Mouse (Mus musculus) neural tube, embryonic 11.5 days (tissue): ENCODE measurements at regions not wholly inside any gene's neighbourhood (a gene's known extent, or its start where the extent isn't known, plus 50 kb on each side); places are given as distances from the start of the nearest gene placed in this dataset.

Experiments
- ATAC-seq: fragments of 200-750 bp; cut with Nextera tagmentation; 2 replicates; pipeline ENCODE4 v1.8.0; 2017; ENCODE audit warnings: moderate number of reproducible peaks, mild to moderate bottlenecking, moderate TSS enrichment, moderate library complexity; ENCODE audit not compliant: insufficient read depth, low FRiP score, low TSS enrichment
- DNase-seq: peaks from one replicate; pipeline ENCODE4 v3.0.0-alpha.2; 2015; ENCODE audit warnings: low spot score
- H3K27ac ChIP-seq: fragments of 300-500 bp; sonication (generic); 2 replicates; pipeline ENCODE4 v1.5.1; 2014; ENCODE audit warnings: low read depth, mild to moderate bottlenecking, low read length
- H3K27me3 ChIP-seq: fragments of 300-500 bp; sonication (generic); 2 replicates; pipeline ENCODE4 v1.6.1; 2014; ENCODE audit warnings: mild to moderate bottlenecking, low read length, mixed read lengths; ENCODE audit not compliant: control insufficient read depth, insufficient read depth
- H3K36me3 ChIP-seq: fragments of 300-500 bp; sonication (generic); 2 replicates; pipeline ENCODE4 v1.6.1; 2014; ENCODE audit warnings: mild to moderate bottlenecking, low read length, moderate library complexity, mixed read lengths; ENCODE audit not compliant: control insufficient read depth, insufficient read depth
- H3K4me1 ChIP-seq: fragments of 300-500 bp; sonication (generic); 2 replicates; pipeline ENCODE4 v1.6.1; 2014; ENCODE audit warnings: low read length, mixed read lengths; ENCODE audit not compliant: control insufficient read depth, insufficient read depth
- H3K4me2 ChIP-seq: fragments of 300-500 bp; sonication (generic); 2 replicates; pipeline ENCODE4 v1.6.1; 2014; ENCODE audit warnings: low read depth, mild to moderate bottlenecking, moderate library complexity
- H3K4me3 ChIP-seq: fragments of 300-500 bp; sonication (generic); 2 replicates; pipeline ENCODE4 v1.5.1; 2014; ENCODE audit warnings: low read depth, low read length
- H3K9ac ChIP-seq: fragments of 300-500 bp; sonication (generic); 2 replicates; pipeline ENCODE4 v1.6.1; 2014; ENCODE audit warnings: mild to moderate bottlenecking, low read length
- H3K9me3 ChIP-seq: fragments of 300-500 bp; sonication (generic); 2 replicates; pipeline ENCODE4 v1.6.1; 2016; ENCODE audit warnings: low read length; ENCODE audit not compliant: control insufficient read depth
- WGBS: fragments of 180-500 bp; shearing (Covaris S2); extraction: QIAGEN DNeasy Blood & Tissue Kit; methylation state at CpG from one replicate; pipeline ENCODE4 v1.1.7; 2014; 5-methylcytosine and 5-hydroxymethylcytosine counted together

DNA sequence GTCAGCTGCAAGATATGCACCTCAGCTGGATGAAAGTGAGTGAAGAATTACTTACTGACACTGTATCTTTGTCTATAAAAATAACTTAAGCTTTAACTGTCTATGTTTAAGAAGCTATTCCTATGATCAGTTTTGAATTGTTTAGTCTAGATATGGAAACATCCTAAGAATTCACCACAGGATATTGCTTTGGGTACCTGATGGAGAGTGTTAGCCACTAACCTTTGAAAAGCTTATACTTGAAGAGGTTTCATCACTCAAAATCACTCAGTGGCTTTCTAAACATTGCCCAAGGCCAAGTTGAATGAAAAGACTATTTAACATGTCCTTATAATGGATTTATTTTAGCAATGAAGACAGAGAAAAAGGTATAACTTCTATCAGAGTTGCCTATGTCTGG, 111.6 kb upstream of the Kcnab1 start:
- Histone ChIP-seq H3K4me1 (no peaks in the 10 kb centered on the region), H3K4me2 (no peak overlapping the region), H3K4me3 (no peak overlapping the region), H3K27me3 (no peaks in the 10 kb centered on the region), H3K9me3 (no peaks in the 10 kb centered on the region), H3K9ac (no peak overlapping the region), H3K36me3 (no peaks in the 10 kb centered on the region), H3K27ac (no peak overlapping the region)
- ATAC-seq: no peak
- DNase-seq: no peak

DNA sequence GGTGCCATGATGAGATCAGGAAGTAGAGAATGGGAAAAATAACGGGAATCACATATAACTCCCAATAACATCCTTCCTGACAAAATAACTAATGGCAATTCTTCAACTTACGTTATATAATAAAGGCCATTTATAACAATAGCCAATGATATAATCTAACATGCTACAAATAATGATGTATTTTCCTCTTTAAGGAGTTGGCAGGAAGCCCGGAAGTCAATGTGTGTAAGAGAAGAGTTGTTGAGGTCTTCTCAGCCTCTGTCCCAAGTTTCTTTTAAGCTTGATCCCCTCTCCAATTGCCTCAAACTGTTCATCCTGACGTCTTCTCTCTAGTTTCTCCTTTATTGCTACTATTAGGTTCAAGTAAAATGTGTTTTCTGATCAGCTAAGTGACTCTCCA, 108.1 kb upstream of the Kcnab1 start:
- Histone ChIP-seq H3K27ac (no peak overlapping the region), H3K27me3 (no peaks in the 10 kb centered on the region), H3K36me3 (no peaks in the 10 kb centered on the region), H3K4me2 (no peak overlapping the region), H3K4me1 (no peaks in the 10 kb centered on the region), H3K4me3 (no peak overlapping the region), H3K9me3 (no peaks in the 10 kb centered on the region), H3K9ac (no peak overlapping the region)
- DNase-seq (no peak), ATAC-seq (no peak)
- 85% methylated on average over 4 of the region's 4 CpGs for WGBS

DNA sequence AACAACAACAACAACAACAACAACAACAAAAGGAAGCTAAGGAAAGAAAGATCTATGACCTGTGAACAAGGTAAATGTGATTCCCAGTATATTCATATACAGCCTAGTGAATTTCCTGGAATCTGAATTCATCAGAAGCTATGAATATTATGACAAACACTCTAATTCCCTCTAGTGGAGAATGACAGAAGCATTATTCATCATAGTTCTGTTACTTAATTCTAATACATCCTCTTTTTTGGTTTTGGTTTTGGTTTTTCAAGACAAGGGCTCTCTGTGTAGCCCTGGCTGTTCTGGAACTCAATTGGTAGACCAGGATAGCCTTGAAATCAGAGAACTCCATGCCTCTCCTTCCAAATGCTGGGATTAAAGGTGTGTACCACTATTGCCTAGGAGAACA, 106.6 kb upstream of the Kcnab1 start:
- H3K4me1 ChIP-seq: no peaks in the 10 kb centered on the region
- H3K4me2 ChIP-seq: no peak overlapping the region
- no peak overlapping the region for H3K9ac ChIP-seq
- no peak overlapping the region for H3K4me3 ChIP-seq
- ATAC-seq: no peak
- no peak for DNase-seq
- H3K27ac ChIP-seq: no peak overlapping the region
- no peaks in the 10 kb centered on the region for H3K36me3 ChIP-seq
- no peaks in the 10 kb centered on the region for H3K9me3 ChIP-seq
- H3K27me3 ChIP-seq: no peaks in the 10 kb centered on the region

DNA sequence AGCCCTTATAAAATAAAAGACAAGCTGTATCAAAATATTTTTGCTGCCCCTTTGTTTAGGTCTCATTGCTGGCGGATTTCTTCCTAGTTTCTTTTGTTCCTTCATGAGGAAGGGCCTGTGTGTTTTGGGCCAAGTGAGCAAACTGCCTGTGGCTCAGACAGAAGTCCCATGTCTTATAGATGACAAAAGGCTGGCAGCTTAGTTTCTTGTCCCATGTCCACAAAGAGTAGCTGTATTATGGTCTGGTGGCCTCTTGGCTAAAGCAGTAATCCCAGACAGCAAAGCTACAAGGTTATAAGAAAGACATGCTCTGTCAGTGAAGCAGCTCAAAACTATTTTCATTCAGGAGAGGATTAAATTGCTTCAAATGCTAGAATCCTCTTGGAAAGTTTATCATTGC, 103.1 kb upstream of the Kcnab1 start:
- no peak overlapping the region for H3K27ac ChIP-seq
- no peaks in the 10 kb centered on the region for H3K36me3 ChIP-seq
- WGBS: 89% methylated on average over 1 of the region's 1 CpGs
- ATAC-seq (no peak), DNase-seq (no peak)
- H3K4me3 ChIP-seq: no peak overlapping the region
- no peak overlapping the region for H3K9ac ChIP-seq
- no peaks in the 10 kb centered on the region for H3K9me3 ChIP-seq
- no peak overlapping the region for H3K4me2 ChIP-seq
- H3K4me1 ChIP-seq: no peaks in the 10 kb centered on the region
- no peaks in the 10 kb centered on the region for H3K27me3 ChIP-seq

DNA sequence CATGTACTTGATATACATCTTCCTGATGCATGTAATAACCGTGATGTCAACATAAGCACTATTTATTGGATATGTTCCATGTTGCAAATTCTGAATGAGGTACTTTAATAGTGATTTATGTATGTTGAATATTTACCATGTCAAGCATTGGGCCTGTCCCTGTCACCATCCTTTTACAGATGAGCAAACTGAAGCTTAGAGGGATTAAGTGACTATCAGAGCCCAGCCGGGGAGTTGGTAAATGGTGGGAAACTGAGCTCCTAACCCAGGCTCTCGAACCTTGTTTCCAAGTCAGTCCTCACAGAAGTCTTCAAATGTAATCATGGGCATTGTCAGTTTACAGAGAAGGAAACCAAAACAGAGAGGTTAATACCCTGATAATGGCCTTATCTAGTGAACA, 102.6 kb upstream of the Kcnab1 start:
- 83% methylated on average over 3 of the region's 3 CpGs for WGBS
- Histone ChIP-seq H3K4me2 (no peak overlapping the region), H3K9ac (no peak overlapping the region), H3K36me3 (no peaks in the 10 kb centered on the region), H3K4me3 (no peak overlapping the region), H3K9me3 (no peaks in the 10 kb centered on the region), H3K4me1 (no peaks in the 10 kb centered on the region), H3K27ac (no peak overlapping the region), H3K27me3 (no peaks in the 10 kb centered on the region)
- no peak for DNase-seq
- no peak for ATAC-seq

DNA sequence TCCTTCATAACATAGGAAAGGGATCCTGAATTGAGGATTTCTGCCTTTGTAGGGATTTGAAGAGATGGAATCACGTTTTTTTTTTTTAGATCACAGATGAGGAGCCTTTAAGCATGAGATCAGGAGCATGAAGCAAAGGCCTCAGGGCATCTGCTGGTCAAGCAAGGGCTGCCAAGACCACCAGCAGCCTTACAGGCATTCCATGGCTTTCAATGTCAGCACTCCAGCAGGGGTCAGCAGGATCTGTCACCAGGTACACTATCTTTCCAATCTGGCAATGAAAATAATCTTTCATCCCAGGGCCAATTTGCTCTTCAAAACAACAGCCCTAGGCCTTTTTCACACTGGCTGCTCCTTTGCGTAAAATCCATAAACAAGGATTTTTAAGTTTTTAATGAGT, 85.3 kb upstream of the Kcnab1 start:
- H3K9ac ChIP-seq: no peak overlapping the region
- H3K9me3 ChIP-seq: no peaks in the 10 kb centered on the region
- no peak for ATAC-seq
- 79% methylated on average over 2 of the region's 2 CpGs for WGBS
- no peaks in the 10 kb centered on the region for H3K4me1 ChIP-seq
- H3K27ac ChIP-seq: no peak overlapping the region
- H3K36me3 ChIP-seq: no peaks in the 10 kb centered on the region
- no peak overlapping the region for H3K4me2 ChIP-seq
- no peak for DNase-seq
- H3K4me3 ChIP-seq: no peak overlapping the region
- H3K27me3 ChIP-seq: no peaks in the 10 kb centered on the region

DNA sequence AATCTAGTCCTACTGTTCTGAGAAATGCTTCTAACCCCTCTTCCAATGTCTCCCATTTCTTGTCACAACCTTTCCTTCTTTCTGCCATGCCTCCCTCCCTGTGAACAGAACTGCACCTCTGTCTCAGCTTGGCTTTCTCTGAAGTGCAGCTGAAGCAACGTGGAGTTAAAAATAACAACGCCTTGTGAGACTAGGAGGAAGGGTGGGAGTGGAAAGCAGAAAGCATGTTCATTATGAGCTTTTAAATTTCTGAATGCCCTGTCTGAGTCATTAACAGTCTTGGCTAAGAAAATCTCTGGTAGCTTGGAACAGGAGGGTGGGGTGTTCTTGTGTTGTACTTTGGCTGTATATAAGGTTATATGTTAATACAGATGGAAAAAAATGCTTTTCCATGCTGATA, 71.6 kb upstream of the Kcnab1 start:
- no peaks in the 10 kb centered on the region for H3K36me3 ChIP-seq
- H3K4me1 ChIP-seq: no peaks in the 10 kb centered on the region
- no peaks in the 10 kb centered on the region for H3K9me3 ChIP-seq
- DNase-seq (no peak), ATAC-seq (no peak)
- WGBS: 71% methylated on average over 2 of the region's 2 CpGs
- no peak overlapping the region for H3K27ac ChIP-seq
- no peak overlapping the region for H3K4me3 ChIP-seq
- no peak overlapping the region for H3K9ac ChIP-seq
- no peak overlapping the region for H3K4me2 ChIP-seq
- H3K27me3 ChIP-seq: no peaks in the 10 kb centered on the region

DNA sequence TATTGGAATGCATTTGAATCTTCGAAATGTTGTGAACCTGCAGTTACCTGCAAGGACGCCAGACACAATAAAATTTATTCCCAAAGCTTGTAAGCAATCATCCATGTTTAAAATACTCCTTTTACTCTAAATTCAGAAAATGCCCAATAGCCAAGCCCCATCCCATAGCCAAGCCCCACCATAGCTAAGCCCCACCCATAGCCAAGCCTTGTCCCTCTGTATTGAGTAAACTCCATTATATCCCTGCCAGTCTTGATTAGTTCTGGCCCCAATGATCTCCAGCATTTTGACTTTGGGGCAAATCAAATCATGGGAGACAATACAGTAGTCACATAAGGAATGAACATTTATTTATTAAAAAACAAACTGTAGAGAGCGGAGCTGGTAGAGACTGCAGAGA, 61.3 kb upstream of the Kcnab1 start:
- H3K36me3 ChIP-seq: no peaks in the 10 kb centered on the region
- no peak overlapping the region for H3K4me2 ChIP-seq
- H3K4me1 ChIP-seq: no peaks in the 10 kb centered on the region
- no peaks in the 10 kb centered on the region for H3K9me3 ChIP-seq
- ATAC-seq: no peak
- DNase-seq: no peak
- no peaks in the 10 kb centered on the region for H3K27me3 ChIP-seq
- H3K4me3 ChIP-seq: no peak overlapping the region
- H3K27ac ChIP-seq: no peak overlapping the region
- WGBS: 90% methylated on average over 3 of the region's 3 CpGs
- no peak overlapping the region for H3K9ac ChIP-seq

DNA sequence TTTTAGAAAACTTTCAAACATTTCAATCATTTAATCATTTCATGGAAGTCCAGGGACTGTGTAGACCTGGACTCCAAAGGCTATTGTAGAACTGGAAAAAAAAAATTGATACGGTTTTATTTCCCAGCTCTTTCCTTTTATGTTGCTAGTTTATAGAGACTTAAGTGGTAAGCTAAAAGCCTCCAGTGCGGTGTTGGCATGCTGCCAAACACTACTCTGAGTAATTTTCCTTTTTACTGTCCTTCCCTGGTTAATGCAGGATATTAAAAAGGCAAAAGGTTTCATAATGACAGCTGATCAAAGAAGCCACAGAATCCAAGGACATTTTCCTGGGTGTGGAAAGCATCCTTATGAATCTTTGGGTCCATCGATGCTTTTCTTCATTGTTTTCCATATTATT, 53.8 kb upstream of the Kcnab1 start:
- Histone ChIP-seq H3K36me3 (no peaks in the 10 kb centered on the region), H3K27me3 (no peaks in the 10 kb centered on the region), H3K4me1 (no peaks in the 10 kb centered on the region), H3K9ac (no peak overlapping the region), H3K4me3 (no peak overlapping the region), H3K4me2 (no peak overlapping the region), H3K27ac (no peak overlapping the region), H3K9me3 (no peaks in the 10 kb centered on the region)
- no peak for ATAC-seq
- 83% methylated on average over 3 of the region's 3 CpGs for WGBS
- no peak for DNase-seq
